Mouse (Mus musculus): ENCODE measurements around the gene Smagp. TPM values are rescaled to one million over a fixed set of nuclear protein-coding genes. Genes with fewer than 3 reads are reported as not detected.

Gene Smagp
- polyA plus RNA-seq, 1 experiment: 94.1 TPM

- H3K4me3 ChIP-seq (ENCODE audit: insufficient read depth, low read length): no peak overlapping the region
- H3K4me1 ChIP-seq (ENCODE audit: control insufficient read depth, insufficient read depth, low read length): peaks cover 61% of the 10 kb centered on the region
- H3K27ac ChIP-seq (ENCODE audit: insufficient read depth, low read depth, low read length): peak overlapping the region; percentile 14; the same call in 1 of the 2 replicates
- TF ChIP-seq POLR2A (IDR thresholded peaks at IDR 0.05; ENCODE audit: borderline replicate concordance, low read depth, low read length): no peak
- TF ChIP-seq CTCF (IDR thresholded peaks at IDR 0.05; ENCODE audit: low read depth, low read length): no peak
Observed at GRCm38 (mm10) chr15:100677675-100678074, 40.9 kb upstream of the Smagp start.

DNA sequence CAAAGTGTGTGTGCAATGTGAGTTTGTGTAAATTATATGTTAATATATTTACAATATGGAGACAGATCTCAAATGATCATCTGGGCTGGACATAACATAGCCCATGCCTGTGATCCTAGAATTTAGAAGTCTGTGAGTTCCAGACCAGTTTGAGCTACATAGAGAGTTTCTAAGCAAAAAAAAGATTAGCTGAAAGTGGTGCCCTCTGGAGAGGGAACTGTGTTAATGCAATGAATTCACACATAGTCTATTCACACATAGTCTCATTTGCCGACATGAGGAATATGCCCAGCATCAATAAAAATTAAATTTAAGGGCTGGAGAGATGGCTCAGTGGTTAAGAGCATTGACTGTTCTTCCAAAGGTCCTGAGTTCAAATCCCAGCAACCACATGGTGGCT is 39.8 kb upstream of the Smagp start:
- Histone ChIP-seq H3K27ac (ENCODE audit: insufficient read depth, low read depth, low read length) (no peak overlapping the region), H3K4me3 (ENCODE audit: insufficient read depth, low read length) (no peak overlapping the region), H3K4me1 (ENCODE audit: control insufficient read depth, insufficient read depth, low read length) (peaks cover 57% of the 10 kb centered on the region)
- TF ChIP-seq CTCF (IDR thresholded peaks at IDR 0.05; ENCODE audit: low read depth, low read length): no peak

DNA sequence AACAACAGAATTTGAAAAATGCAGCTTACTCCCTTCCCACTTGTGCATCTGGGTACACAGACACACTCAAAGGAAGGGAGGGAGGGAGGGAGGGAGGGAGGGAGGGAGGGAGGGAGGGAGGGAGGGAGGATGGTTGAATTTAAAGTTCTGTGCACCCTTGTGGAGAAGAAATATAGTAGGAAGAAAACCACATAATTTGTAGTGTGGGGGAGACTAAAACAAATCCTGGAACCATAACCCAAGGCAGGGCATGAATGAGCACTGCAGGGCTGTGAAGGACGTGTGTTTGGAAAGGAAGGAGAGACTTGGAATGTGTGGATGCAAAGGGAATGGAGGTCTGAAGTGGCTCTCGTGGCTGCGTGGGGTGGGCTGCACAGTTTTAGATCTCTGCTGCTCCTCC is 38.7 kb upstream of the Smagp start:
- TF ChIP-seq CTCF (IDR thresholded peaks at IDR 0.05; ENCODE audit: low read depth, low read length): no peak
- no peak for TF ChIP-seq POLR2A (IDR thresholded peaks at IDR 0.05; ENCODE audit: borderline replicate concordance, low read depth, low read length)
- Histone ChIP-seq H3K4me3 (ENCODE audit: insufficient read depth, low read length) (no peak overlapping the region), H3K4me1 (ENCODE audit: control insufficient read depth, insufficient read depth, low read length) (peaks cover 54% of the 10 kb centered on the region), H3K27ac (ENCODE audit: insufficient read depth, low read depth, low read length) (no peak overlapping the region)

DNA sequence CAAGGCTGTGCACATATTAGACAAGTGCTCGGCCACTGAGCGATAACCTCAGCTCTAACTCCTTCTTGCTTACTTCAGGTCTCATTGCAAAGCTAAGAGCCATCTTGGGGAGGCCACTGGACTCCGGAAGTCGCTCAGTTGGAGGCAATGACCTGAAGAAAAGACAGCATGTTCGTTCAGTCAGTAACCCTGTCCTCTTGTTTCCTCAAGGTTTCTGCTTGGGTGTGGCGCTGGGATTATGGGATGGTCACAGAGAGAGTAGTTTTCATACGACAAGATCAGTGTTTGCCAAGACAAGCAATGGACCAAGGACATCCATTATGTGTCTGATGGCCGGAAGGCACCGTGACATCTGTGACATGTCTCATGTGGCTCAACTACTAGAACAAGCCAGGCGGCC is 37.8 kb upstream of the Smagp start:
- no peak for TF ChIP-seq POLR2A (IDR thresholded peaks at IDR 0.05; ENCODE audit: borderline replicate concordance, low read depth, low read length)
- no peak for TF ChIP-seq CTCF (IDR thresholded peaks at IDR 0.05; ENCODE audit: low read depth, low read length)
- Histone ChIP-seq H3K4me3 (ENCODE audit: insufficient read depth, low read length) (no peak overlapping the region), H3K4me1 (ENCODE audit: control insufficient read depth, insufficient read depth, low read length) (peaks cover 55% of the 10 kb centered on the region), H3K27ac (ENCODE audit: insufficient read depth, low read depth, low read length) (peak overlapping the region; percentile 81)

DNA sequence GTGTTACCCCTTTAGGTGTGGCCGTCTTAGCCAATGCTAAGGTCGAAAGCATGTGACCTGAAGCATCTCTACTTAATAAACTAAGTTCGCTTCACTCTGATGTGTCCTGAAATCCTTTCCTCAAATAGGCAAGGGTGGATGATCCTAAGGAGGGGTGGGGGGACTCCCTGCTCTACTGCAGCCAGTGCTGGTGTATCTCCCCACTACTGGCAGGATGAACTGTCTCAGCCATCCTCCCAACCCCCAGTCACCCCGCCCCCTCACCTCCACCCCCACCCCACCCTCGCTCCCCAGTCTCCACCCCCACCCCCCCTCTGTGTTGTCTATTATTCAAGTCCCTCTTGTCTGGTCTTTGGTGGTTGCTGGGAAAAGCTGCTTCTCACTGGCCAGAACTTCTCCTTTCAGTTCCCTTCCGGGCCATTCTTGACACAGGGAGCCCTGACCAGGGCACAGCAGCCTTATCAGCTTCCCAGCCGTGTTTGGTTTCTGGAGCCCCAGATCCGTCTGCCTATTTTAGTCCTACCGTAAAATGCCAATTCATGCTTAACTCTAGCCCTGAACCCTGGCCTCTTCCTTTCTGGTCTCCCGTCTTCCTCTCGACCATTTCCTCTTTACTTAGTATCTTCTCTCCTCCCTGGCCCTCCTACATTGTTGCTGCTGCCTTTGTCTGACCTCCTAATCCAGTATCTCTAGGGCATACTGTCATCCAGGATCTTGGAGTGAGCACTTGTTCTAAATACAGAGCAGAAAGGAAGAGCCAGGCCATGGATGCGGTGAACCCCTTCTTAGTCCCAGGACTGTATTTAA is 37.0 kb upstream of the Smagp start:
- Histone ChIP-seq H3K4me3 (ENCODE audit: insufficient read depth, low read length) (no peak overlapping the region), H3K4me1 (ENCODE audit: control insufficient read depth, insufficient read depth, low read length) (peaks cover 48% of the 10 kb centered on the region), H3K27ac (ENCODE audit: insufficient read depth, low read depth, low read length) (peak overlapping the region; percentile 81)
- no peak for TF ChIP-seq CTCF (IDR thresholded peaks at IDR 0.05; ENCODE audit: low read depth, low read length)
- no peak for TF ChIP-seq POLR2A (IDR thresholded peaks at IDR 0.05; ENCODE audit: borderline replicate concordance, low read depth, low read length)

DNA sequence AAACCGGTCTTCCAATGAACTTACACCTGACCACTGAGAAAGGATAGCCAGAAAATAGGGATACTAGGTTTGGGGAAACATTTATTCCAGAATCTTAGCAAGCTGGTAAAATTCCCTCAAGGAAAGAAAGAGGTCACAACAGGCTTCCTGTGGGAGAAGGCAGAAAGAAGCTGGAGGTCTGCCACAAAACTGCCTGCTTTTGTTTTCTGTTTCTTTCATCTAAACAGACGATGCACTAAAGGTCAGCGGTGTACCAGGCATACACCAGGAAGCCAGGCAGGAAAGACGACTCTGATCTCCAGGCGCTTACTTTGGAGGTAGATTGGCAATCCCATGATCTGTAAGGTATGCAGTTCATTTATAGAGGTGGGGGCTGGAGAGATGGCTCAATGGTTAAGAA is 34.1 kb upstream of the Smagp start:
- Histone ChIP-seq H3K4me1 (ENCODE audit: control insufficient read depth, insufficient read depth, low read length) (peaks cover 52% of the 10 kb centered on the region), H3K27ac (ENCODE audit: insufficient read depth, low read depth, low read length) (no peak overlapping the region), H3K4me3 (ENCODE audit: insufficient read depth, low read length) (no peak overlapping the region)
- no peak for TF ChIP-seq POLR2A (IDR thresholded peaks at IDR 0.05; ENCODE audit: borderline replicate concordance, low read depth, low read length)
- TF ChIP-seq CTCF (IDR thresholded peaks at IDR 0.05; ENCODE audit: low read depth, low read length): no peak

GRCm38 (mm10) chr15:100670004-100670403 is 33.3 kb upstream of the Smagp start:
- no peak for TF ChIP-seq POLR2A (IDR thresholded peaks at IDR 0.05; ENCODE audit: borderline replicate concordance, low read depth, low read length)
- TF ChIP-seq CTCF (IDR thresholded peaks at IDR 0.05; ENCODE audit: low read depth, low read length): no peak
- no peak overlapping the region for H3K27ac ChIP-seq (ENCODE audit: insufficient read depth, low read depth, low read length)
- no peak overlapping the region for H3K4me3 ChIP-seq (ENCODE audit: insufficient read depth, low read length)
- peaks cover 53% of the 10 kb centered on the region for H3K4me1 ChIP-seq (ENCODE audit: control insufficient read depth, insufficient read depth, low read length)

DNA sequence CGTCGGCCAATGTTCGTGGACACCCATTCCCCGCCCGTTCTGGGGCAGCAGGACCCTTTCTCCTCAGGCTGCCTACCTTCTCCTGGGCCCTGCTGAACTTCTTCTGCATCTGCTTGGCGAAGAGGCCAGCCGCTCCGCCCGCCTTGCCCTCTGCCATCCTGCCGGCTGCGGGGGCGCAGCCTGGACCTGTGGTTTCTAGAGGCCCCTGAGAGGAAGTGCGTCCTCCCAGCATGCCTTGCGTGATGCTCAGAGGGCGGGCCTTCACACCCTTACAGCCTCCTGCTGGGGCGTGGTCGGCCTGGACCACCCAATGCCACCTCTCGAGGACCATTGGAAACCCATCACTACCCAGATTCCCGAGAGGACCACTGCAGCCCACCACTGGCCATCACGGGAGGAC is 32.6 kb upstream of the Smagp start, which contains the start of gene Bin2:
Bin2 (minus strand) TSS at position 217 of the 400 bp plus-strand sequence.
- peak within 1 kb of the TSS; percentile 89 for H3K4me3 ChIP-seq (ENCODE audit: insufficient read depth, low read length)
- peaks cover 52% of the 10 kb centered on the region for H3K4me1 ChIP-seq (ENCODE audit: control insufficient read depth, insufficient read depth, low read length)
- TF ChIP-seq POLR2A (IDR thresholded peaks at IDR 0.05; ENCODE audit: borderline replicate concordance, low read depth, low read length) (peak; percentile 77; the same call in 1 of the 2 replicates), CTCF (IDR thresholded peaks at IDR 0.05; ENCODE audit: low read depth, low read length) (no peak)
- H3K27ac ChIP-seq (ENCODE audit: insufficient read depth, low read depth, low read length): peak within 1 kb of the TSS; percentile 66

DNA sequence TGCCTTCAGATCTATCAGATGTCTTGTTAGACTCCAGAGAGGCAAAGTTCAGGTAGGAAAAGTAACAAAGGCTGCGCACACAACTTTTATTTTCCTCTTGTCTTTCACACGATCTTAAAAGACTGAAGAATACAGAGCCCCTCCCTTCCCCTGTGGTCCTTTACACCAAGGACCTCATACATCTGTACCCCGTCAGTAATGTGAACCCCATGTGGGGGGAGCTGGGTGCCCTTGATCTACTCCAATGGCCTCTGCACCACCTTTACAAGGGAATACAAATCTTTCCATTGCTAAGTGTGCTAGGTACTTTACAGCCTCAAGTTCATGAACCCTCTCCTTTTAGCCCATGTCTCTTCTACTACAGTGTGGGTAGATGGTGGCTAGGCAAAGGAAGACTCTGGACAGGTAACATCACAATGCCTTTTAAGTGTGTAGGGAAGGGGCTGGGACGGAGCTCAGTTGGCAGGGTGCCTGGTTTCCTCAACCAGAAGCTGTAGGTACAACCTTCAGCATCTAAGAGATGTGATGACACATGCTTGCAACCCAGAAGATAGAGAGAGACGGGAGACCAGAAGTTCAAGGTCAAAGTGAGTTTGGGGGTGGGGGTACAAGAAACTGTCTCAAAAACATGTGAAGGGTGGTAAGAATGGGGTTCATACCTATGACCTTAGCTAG is 31.3 kb upstream of the Smagp start:
- TF ChIP-seq POLR2A (IDR thresholded peaks at IDR 0.05; ENCODE audit: borderline replicate concordance, low read depth, low read length) (no peak), CTCF (IDR thresholded peaks at IDR 0.05; ENCODE audit: low read depth, low read length) (no peak)
- Histone ChIP-seq H3K27ac (ENCODE audit: insufficient read depth, low read depth, low read length) (no peak overlapping the region), H3K4me1 (ENCODE audit: control insufficient read depth, insufficient read depth, low read length) (peaks cover 56% of the 10 kb centered on the region), H3K4me3 (ENCODE audit: insufficient read depth, low read length) (peak overlapping the region; percentile 89; the same call in 1 of the 2 replicates)

DNA sequence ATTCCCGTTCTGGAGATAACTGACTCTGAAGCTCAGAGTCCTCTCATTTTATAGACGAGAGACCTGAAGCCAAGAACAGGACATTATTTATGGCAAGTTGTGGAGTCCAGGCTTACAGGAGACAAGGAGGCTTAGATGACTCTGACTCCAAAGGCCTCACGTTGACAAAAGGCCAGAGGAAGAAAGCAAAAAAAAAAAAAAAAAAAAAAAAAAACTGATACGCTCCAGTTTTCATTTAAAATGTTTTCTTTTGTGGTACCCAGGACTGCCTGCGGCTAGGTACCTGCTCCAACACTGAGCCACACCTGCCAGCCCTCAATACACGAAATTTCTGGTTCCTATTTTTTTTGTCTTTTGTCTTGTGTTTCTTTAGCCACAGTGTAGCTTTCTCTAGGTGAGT is 30.7 kb upstream of the Smagp start:
- H3K27ac ChIP-seq (ENCODE audit: insufficient read depth, low read depth, low read length): peak overlapping the region; percentile 77
- TF ChIP-seq POLR2A (IDR thresholded peaks at IDR 0.05; ENCODE audit: borderline replicate concordance, low read depth, low read length) (no peak), CTCF (IDR thresholded peaks at IDR 0.05; ENCODE audit: low read depth, low read length) (no peak)
- H3K4me1 ChIP-seq (ENCODE audit: control insufficient read depth, insufficient read depth, low read length): peaks cover 56% of the 10 kb centered on the region

More for the DNA sequence above, 30.7 kb upstream of the Smagp start:
- peak overlapping the region; percentile 34 for H3K4me3 ChIP-seq (ENCODE audit: insufficient read depth, low read length)

Measured in bone marrow macrophage, adult 2 months (primary cell).